Mouse (Mus musculus): ENCODE results near the gene Shprh. TPM values are rescaled to one million over a fixed set of nuclear protein-coding genes. Genes with fewer than 3 reads are reported as not detected.
"Not testable (repeated sequence)": the region's sequence is repeated elsewhere in the genome, so short reads cannot be mapped to it uniquely, and the experiment has no call there.

Gene Shprh
- polyA plus RNA-seq, 1 experiment from 2014 or later, result 18.6 TPM

GRCm38 (mm10) chr10:11197341-11197740, 48.1 kb downstream of the Shprh start:
- no peak overlapping the region for H3K27ac ChIP-seq (replicated peaks)
- no peaks in the 10 kb centered on the region for H3K4me1 ChIP-seq
- WGBS, result 83% methylated on average over 1 of the region's 1 CpGs
- DNase-seq (ENCODE audit: low spot score), result no peak
- no peak overlapping the region for H3K4me3 ChIP-seq
- H3K27me3 ChIP-seq (replicated peaks; ENCODE audit: low read depth, poor library complexity, severe bottlenecking), result no peaks in the 10 kb centered on the region
- H3K36me3 ChIP-seq (replicated peaks), result peaks cover 80% of the 10 kb centered on the region
- H3K9me3 ChIP-seq, result no peaks in the 10 kb centered on the region

DNA sequence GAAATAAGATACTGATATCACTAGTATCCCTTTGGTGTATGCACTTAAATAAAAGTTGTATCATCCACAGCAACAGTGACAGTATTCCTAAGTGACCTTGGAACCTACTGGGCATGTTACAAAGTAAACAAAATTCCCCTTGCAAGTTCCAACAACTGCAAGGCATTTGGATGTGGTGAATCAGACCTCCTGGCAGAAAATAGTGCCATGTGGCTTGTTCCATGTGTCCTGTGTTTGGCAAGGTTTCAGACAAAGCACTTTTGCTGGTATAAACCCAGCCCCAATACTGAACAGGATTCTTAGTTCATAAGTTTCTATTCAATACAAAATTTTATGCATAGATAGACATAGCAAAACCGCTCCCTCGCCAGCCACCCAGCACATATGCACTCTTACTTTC, 49.1 kb downstream of the Shprh start:
- 93% methylated on average over 2 of the region's 2 CpGs for WGBS

GRCm38 (mm10) chr10:11199980-11200379, 50.8 kb downstream of the Shprh start:
- Histone ChIP-seq H3K4me3 (no peak overlapping the region), H3K9me3 (no peaks in the 10 kb centered on the region), H3K27ac (replicated peaks) (no peak overlapping the region), H3K36me3 (replicated peaks) (peaks cover 67% of the 10 kb centered on the region), H3K27me3 (replicated peaks; ENCODE audit: low read depth, poor library complexity, severe bottlenecking) (no peaks in the 10 kb centered on the region), H3K4me1 (no peaks in the 10 kb centered on the region)
- no peak for DNase-seq (ENCODE audit: low spot score)
- WGBS, result 68% methylated on average over 4 of the region's 4 CpGs

More for the DNA sequence above, 49.1 kb downstream of the Shprh start:
- Histone ChIP-seq H3K36me3 (replicated peaks) (peaks cover 80% of the 10 kb centered on the region), H3K27me3 (replicated peaks; ENCODE audit: low read depth, poor library complexity, severe bottlenecking) (no peaks in the 10 kb centered on the region), H3K27ac (replicated peaks) (no peak overlapping the region), H3K4me1 (no peaks in the 10 kb centered on the region), H3K9me3 (no peaks in the 10 kb centered on the region), H3K4me3 (no peak overlapping the region)
- no peak for DNase-seq (ENCODE audit: low spot score)

- not testable (repeated sequence) for H3K4me1 ChIP-seq; H3K4me3 ChIP-seq; H3K27ac ChIP-seq (replicated peaks); H3K9me3 ChIP-seq; DNase-seq (ENCODE audit: low spot score); H3K27me3 ChIP-seq (replicated peaks; ENCODE audit: low read depth, poor library complexity, severe bottlenecking)
- 84% methylated on average over 2 of the region's 2 CpGs for WGBS
- peaks cover 58% of the 10 kb centered on the region for H3K36me3 ChIP-seq (replicated peaks)
These were observed 56.7 kb downstream of the Shprh start for GRCm38 (mm10) chr10:11205883-11206282.

DNA sequence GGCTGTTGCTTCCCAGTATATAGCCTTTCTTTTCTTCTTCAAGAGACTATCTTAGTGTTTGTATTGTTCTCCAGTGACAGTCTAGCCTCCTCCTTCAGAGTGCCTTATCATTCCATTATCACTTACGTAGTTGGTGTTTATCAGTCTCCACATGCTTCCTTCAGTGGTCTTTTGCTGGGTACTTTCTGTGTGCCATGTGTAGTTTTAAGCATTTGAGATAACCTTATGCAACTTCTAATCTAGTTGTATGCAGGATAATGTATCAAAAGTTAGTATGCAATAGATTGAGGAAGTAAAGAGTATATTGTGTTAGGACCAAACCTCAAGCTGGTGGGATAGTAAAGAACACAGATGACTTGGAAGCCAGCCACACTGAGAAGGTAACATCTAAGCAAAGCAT, 59.4 kb downstream of the Shprh start:
- WGBS, result 95% methylated on average over 1 of the region's 1 CpGs
- DNase-seq (ENCODE audit: low spot score), result no peak
- Histone ChIP-seq H3K27me3 (replicated peaks; ENCODE audit: low read depth, poor library complexity, severe bottlenecking) (no peaks in the 10 kb centered on the region), H3K36me3 (replicated peaks) (peaks cover 70% of the 10 kb centered on the region), H3K4me3 (no peak overlapping the region), H3K27ac (replicated peaks) (no peak overlapping the region), H3K9me3 (no peaks in the 10 kb centered on the region), H3K4me1 (no peaks in the 10 kb centered on the region)

DNA sequence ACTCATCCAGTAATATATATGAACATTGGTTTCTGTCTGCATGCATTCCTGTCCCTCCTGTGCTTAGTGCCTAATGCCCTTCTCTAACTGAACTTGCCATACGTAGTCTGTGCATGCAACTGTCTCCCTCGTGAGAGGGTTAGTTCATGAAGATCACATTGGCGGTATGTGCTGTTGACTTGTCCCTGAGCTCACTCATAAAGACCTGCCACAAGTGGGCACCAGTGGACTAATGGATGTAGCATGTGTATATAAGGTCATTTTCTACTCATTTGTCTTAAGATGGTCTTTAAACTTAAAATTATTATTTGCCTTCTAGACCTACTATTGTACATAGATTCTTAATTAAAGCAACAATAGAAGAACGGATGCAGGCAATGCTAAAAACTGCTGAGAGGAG, 62.8 kb downstream of the Shprh start:
- Histone ChIP-seq H3K4me3 (no peak overlapping the region), H3K36me3 (replicated peaks) (peaks cover 80% of the 10 kb centered on the region), H3K27ac (replicated peaks) (no peak overlapping the region), H3K9me3 (no peaks in the 10 kb centered on the region), H3K27me3 (replicated peaks; ENCODE audit: low read depth, poor library complexity, severe bottlenecking) (no peaks in the 10 kb centered on the region), H3K4me1 (no peaks in the 10 kb centered on the region)
- WGBS, result 94% methylated on average over 4 of the region's 4 CpGs
- no peak for DNase-seq (ENCODE audit: low spot score)

DNA sequence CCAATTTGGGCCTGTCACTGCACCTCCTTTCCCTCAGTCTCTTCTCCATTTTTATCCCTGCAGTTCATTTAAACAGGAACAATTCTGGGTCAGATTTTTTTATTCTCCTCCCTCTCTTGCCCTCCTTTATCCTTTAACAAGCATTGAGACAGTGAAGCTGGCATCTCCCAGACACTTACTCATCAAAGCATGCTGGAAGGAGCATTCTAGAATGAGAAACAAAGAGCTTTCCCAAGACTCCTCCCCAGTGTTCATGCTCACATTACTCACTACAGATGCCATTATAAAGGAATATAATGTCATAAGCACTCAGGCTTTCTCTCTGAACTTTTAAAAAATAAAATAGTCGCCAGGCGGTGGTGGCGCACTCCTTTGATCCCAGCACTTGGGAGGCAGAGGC, 77.2 kb downstream of the Shprh start:
- WGBS, result 91% methylated on average over 3 of the region's 3 CpGs
- H3K36me3 ChIP-seq (replicated peaks), result no peaks in the 10 kb centered on the region
- H3K27me3 ChIP-seq (replicated peaks; ENCODE audit: low read depth, poor library complexity, severe bottlenecking), result no peaks in the 10 kb centered on the region
- H3K4me3 ChIP-seq, result no peak overlapping the region
- H3K9me3 ChIP-seq, result no peaks in the 10 kb centered on the region
- no peaks in the 10 kb centered on the region; the same call in 1 of the 2 replicates for H3K4me1 ChIP-seq
- no peak for DNase-seq (ENCODE audit: low spot score)
- no peak overlapping the region for H3K27ac ChIP-seq (replicated peaks)

DNA sequence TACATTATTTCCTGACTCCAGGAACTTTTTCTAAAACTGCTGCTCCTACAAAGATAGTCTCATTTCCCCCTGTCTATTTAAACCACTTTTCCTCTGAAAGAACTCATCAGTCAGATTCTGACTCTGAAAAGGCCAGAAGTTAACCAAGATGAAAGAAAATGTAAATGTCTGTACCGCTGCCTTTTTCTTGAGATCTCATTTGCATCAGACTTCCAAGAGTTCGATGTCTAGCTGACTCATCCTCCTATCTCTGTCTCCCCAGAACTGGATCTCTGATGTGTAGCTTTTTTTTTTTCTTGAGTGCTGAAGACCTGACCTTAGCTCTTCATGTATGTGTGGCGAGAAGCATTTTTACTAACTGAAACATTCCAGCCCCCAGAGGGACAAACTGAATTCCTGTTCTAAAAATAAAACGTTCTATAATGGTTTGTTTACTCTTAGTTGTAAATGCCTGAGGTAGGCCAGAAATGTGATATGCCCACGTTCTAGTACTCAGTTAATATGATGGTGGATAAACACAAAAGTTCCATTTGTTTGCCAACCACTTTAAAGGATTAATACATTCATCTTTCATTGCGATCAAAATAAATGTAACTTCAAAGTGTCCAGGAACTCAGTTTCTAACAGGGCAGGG, 80.4 kb downstream of the Shprh start:
- no peaks in the 10 kb centered on the region for H3K36me3 ChIP-seq (replicated peaks)
- no peaks in the 10 kb centered on the region for H3K27me3 ChIP-seq (replicated peaks; ENCODE audit: low read depth, poor library complexity, severe bottlenecking)
- H3K4me1 ChIP-seq, result no peaks in the 10 kb centered on the region; the same call in 1 of the 2 replicates
- no peaks in the 10 kb centered on the region for H3K9me3 ChIP-seq
- H3K4me3 ChIP-seq, result no peak overlapping the region
- DNase-seq (ENCODE audit: low spot score), result no peak
- H3K27ac ChIP-seq (replicated peaks), result no peak overlapping the region
- 48% methylated on average over 6 of the region's 6 CpGs for WGBS

DNA sequence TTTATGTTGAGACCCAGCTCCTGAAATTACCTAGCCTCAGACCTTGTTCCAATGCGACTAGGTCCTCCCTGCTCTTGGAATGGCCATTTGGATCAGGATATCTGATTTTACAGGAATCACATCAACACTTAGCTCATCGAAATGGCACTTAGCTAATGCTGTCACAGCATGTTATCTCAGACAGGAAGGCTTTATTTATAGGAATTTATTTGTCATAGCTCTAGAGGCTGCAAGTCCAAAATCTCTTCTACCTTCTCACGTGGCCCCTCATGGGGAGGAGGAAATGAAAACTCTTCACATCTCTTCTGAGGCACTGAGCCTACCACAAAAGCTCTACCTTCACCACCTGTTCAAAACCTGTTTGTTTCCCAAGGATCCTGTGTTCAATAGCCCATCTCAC, 84.0 kb downstream of the Shprh start:
- Histone ChIP-seq H3K9me3 (no peaks in the 10 kb centered on the region), H3K4me3 (no peak overlapping the region), H3K27me3 (replicated peaks; ENCODE audit: low read depth, poor library complexity, severe bottlenecking) (no peaks in the 10 kb centered on the region), H3K36me3 (replicated peaks) (no peaks in the 10 kb centered on the region), H3K4me1 (no peaks in the 10 kb centered on the region; the same call in 1 of the 2 replicates), H3K27ac (replicated peaks) (no peak overlapping the region)
- DNase-seq (ENCODE audit: low spot score), result no peak
- WGBS, result 80% methylated on average over 3 of the region's 3 CpGs

DNA sequence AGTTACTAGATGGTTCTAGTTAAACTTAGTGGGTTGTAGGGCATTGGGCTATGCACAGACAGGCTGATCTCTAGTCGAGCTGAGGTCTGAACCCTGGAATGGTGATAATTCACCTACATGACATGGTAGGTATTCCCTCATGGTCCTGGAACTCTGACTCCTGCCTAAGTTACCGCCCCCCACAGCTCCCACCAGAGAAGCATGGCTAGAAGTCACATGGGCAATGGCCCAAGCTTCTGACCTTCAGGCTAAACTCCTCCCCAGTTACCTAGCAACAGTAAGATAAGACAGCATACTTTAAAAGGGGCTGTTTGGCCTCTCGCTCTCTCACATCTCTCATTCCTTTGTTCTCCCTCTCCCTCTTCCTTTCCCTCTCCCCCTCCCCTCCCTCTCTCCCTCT, 93.8 kb downstream of the Shprh start:
- H3K27me3 ChIP-seq (replicated peaks; ENCODE audit: low read depth, poor library complexity, severe bottlenecking); H3K4me1 ChIP-seq; H3K4me3 ChIP-seq; H3K9me3 ChIP-seq; DNase-seq (ENCODE audit: low spot score); H3K36me3 ChIP-seq (replicated peaks); H3K27ac ChIP-seq (replicated peaks): not testable (repeated sequence)
- 61% methylated on average over 3 of the region's 3 CpGs for WGBS

- Histone ChIP-seq H3K4me1 (peaks cover 1% of the 10 kb centered on the region; the same call in 1 of the 2 replicates), H3K27me3 (replicated peaks; ENCODE audit: low read depth, poor library complexity, severe bottlenecking) (no peaks in the 10 kb centered on the region), H3K27ac (replicated peaks) (no peak overlapping the region), H3K9me3 (no peaks in the 10 kb centered on the region), H3K4me3 (no peak overlapping the region), H3K36me3 (replicated peaks) (no peaks in the 10 kb centered on the region)
- 82% methylated on average over 3 of the region's 3 CpGs for WGBS
- no peak for DNase-seq (ENCODE audit: low spot score)
These were observed 99.0 kb downstream of the Shprh start for GRCm38 (mm10) chr10:11248210-11248609.

GRCm38 (mm10) chr10:11250247-11250997, 101.2 kb downstream of the Shprh start:
- no peaks in the 10 kb centered on the region for H3K9me3 ChIP-seq
- no peaks in the 10 kb centered on the region for H3K27me3 ChIP-seq (replicated peaks; ENCODE audit: low read depth, poor library complexity, severe bottlenecking)
- H3K36me3 ChIP-seq (replicated peaks), result no peaks in the 10 kb centered on the region
- DNase-seq (ENCODE audit: low spot score), result no peak
- H3K27ac ChIP-seq (replicated peaks), result no peak overlapping the region
- no peak overlapping the region for H3K4me3 ChIP-seq
- 74% methylated on average over 2 of the region's 2 CpGs for WGBS
- H3K4me1 ChIP-seq, result no peaks in the 10 kb centered on the region

GRCm38 (mm10) chr10:11253581-11253980, 104.4 kb downstream of the Shprh start:
- 88% methylated on average over 4 of the region's 4 CpGs for WGBS
- H3K27ac ChIP-seq (replicated peaks); H3K27me3 ChIP-seq (replicated peaks; ENCODE audit: low read depth, poor library complexity, severe bottlenecking); H3K4me3 ChIP-seq; H3K4me1 ChIP-seq; H3K36me3 ChIP-seq (replicated peaks); DNase-seq (ENCODE audit: low spot score); H3K9me3 ChIP-seq: not testable (repeated sequence)
